Comparison of ENCODE assay signal across 15 mouse cellular contexts in genomic region chr8:121088871-121089630, GRCm38 (mm10). TPM values are rescaled to one million over a fixed set of nuclear protein-coding genes. Genes with fewer than 3 reads are reported as not detected.
A peak's percentile ranks its signal among the peaks of the same experiment; 100 is the strongest.
DNase-seq lines count a peak whose midpoint lies in the region; ATAC-seq and TF ChIP-seq lines count a peak whose summit lies in the region.
"Had no signal": no experiment of that assay in that cellular context is flagged by ENCODE, and none has a peak within 500 bp of the region (broad histone marks: within the 10 kb centered on the region; RNA-seq: fewer than 3 reads in every experiment).

No protein-coding gene starts in this region.

- no peak for TF ChIP-seq EP300 in liver, embryonic 14.5 days (IDR thresholded peaks at IDR 0.05; ENCODE audit: low read depth)

- WGBS in lung, embryonic 16.5 days = 6% methylated on average over 40 of the region's 40 CpGs
- WGBS in liver, embryonic 14.5 days (ENCODE audit: insufficient replicate concordance) = 15% methylated on average over 40 of the region's 40 CpGs
- 7% methylated on average over 40 of the region's 40 CpGs for WGBS in stomach, embryonic 16.5 days

- H3K27ac ChIP-seq in lung, embryonic 16.5 days (ENCODE audit: low read length) = peak overlapping the region; percentile 82
- H3K27ac ChIP-seq in liver, embryonic 14.5 days = no peak overlapping the region
- H3K27ac ChIP-seq in stomach, embryonic 16.5 days (ENCODE audit: low read length) = peak overlapping the region; percentile 77

- peak; percentile 42 for DNase-seq in embryo, embryonic 10.5 days (ENCODE audit: low spot score)
- DNase-seq in embryo, embryonic 11 days = no peak
- DNase-seq in lung, postnatal 36 days = no peak
- no peak for DNase-seq in liver, embryonic 14.5 days (ENCODE audit: low read depth in 3 of 3, low spot score in 3 of 3)
- DNase-seq in gastrocnemius, postnatal 36 days = no peak
- no peak for DNase-seq in natural killer cell, adult 2 months (ENCODE audit: low spot score in 2 of 2)
- DNase-seq: adrenal gland, adult 2 months; forebrain, postnatal 0 days; heart, adult 11 months; spleen, adult 18-20 months; thymus, postnatal 14 days had no signal

- H3K4me3 ChIP-seq in lung, embryonic 16.5 days (ENCODE audit: low read length) = peak overlapping the region; percentile 57
- H3K4me3 ChIP-seq in liver, embryonic 14.5 days (ENCODE audit: insufficient read depth in 1 of 2, low read depth in 2 of 2, low read length in 2 of 2) = no peak overlapping the region
- peak overlapping the region; percentile 70 for H3K4me3 ChIP-seq in stomach, embryonic 16.5 days (replicated peaks; ENCODE audit: low read length)

- TF ChIP-seq CTCF in liver, embryonic 14.5 days (IDR thresholded peaks at IDR 0.05; ENCODE audit: low read depth) = no peak

- ATAC-seq in lung, embryonic 16.5 days (ENCODE audit: low read depth) = no peak
- no peak for ATAC-seq in liver, embryonic 14.5 days (ENCODE audit: insufficient read depth)
- no peak for ATAC-seq in stomach, embryonic 16.5 days (ENCODE audit: insufficient read depth, low FRiP score)
- ATAC-seq: forebrain, postnatal 0 days had no signal

- H3K9ac ChIP-seq in lung, embryonic 16.5 days (ENCODE audit: low read length) = peak overlapping the region; percentile 69
- no peak overlapping the region for H3K9ac ChIP-seq in liver, embryonic 14.5 days (replicated peaks)
- peak overlapping the region; percentile 88 for H3K9ac ChIP-seq in stomach, embryonic 16.5 days (ENCODE audit: low read length)
- H3K9ac ChIP-seq: forebrain, postnatal 0 days had no signal

- no peaks in the 10 kb centered on the region for H3K36me3 ChIP-seq in lung, embryonic 16.5 days (ENCODE audit: control insufficient read depth, insufficient read depth, low read length)
- H3K36me3 ChIP-seq in liver, embryonic 14.5 days (replicated peaks; ENCODE audit: control insufficient read depth, insufficient read depth, low read depth) = no peaks in the 10 kb centered on the region
- no peaks in the 10 kb centered on the region; the same call in 1 of the 2 replicates for H3K36me3 ChIP-seq in stomach, embryonic 16.5 days (ENCODE audit: control insufficient read depth, insufficient read depth, low read length)

- H3K9me3 ChIP-seq in lung, embryonic 16.5 days (ENCODE audit: control insufficient read depth, low read length) = no peaks in the 10 kb centered on the region
- H3K9me3 ChIP-seq in liver, embryonic 14.5 days (ENCODE audit: control insufficient read depth, low read length) = no peaks in the 10 kb centered on the region
- no peaks in the 10 kb centered on the region for H3K9me3 ChIP-seq in stomach, embryonic 16.5 days (replicated peaks; ENCODE audit: control insufficient read depth, low read length)

- H3K4me2 ChIP-seq in lung, embryonic 16.5 days (ENCODE audit: low read depth, low read length) = peak overlapping the region; percentile 79
- H3K4me2 ChIP-seq in liver, embryonic 14.5 days (ENCODE audit: low read depth) = 0 out of 2 replicates have a peak overlapping the region, but pooled peaks have one; percentile 1
- H3K4me2 ChIP-seq in stomach, embryonic 16.5 days (ENCODE audit: low read depth, low read length) = peak overlapping the region; percentile 67

- peaks cover 48% of the 10 kb centered on the region for H3K27me3 ChIP-seq in lung, embryonic 16.5 days (ENCODE audit: control insufficient read depth, insufficient read depth, low read depth, low read length)
- H3K27me3 ChIP-seq in liver, embryonic 14.5 days (ENCODE audit: control insufficient read depth, insufficient read depth, low read length) = peaks cover 86% of the 10 kb centered on the region
- H3K27me3 ChIP-seq in stomach, embryonic 16.5 days (ENCODE audit: control insufficient read depth, insufficient read depth, low read length) = peaks cover 60% of the 10 kb centered on the region

- intact Hi-C loops in gastrocnemius, postnatal 36 days (cut with DNase I) = no loop called here

- peaks cover 7% of the 10 kb centered on the region for H3K4me1 ChIP-seq in lung, embryonic 16.5 days (replicated peaks; ENCODE audit: control insufficient read depth, insufficient read depth, low read length)
- H3K4me1 ChIP-seq in liver, embryonic 14.5 days (replicated peaks; ENCODE audit: control insufficient read depth in 2 of 2, insufficient read depth in 2 of 2, low read length in 1 of 2) = no peaks in the 10 kb centered on the region
- peaks cover 8% of the 10 kb centered on the region; the same call in 1 of the 2 replicates for H3K4me1 ChIP-seq in stomach, embryonic 16.5 days (ENCODE audit: control insufficient read depth, insufficient read depth, low read length)

RNA-seq across cellular contexts. Expression of gene Foxf1, which starts 4.9 kb away (rescaled TPM):
- polyA plus RNA-seq in lung, embryonic 16.5 days (2015; fragmentation: Nextera tagmentation; extraction: Ambion mirVana) = 126 and 138 TPM in 2 replicates
- polyA plus RNA-seq in liver, embryonic 14.5 days (2012; rRNA removed) = 2.5 and 3.7 TPM in 2 replicates
- polyA plus RNA-seq in liver, embryonic 14.5 days (2014; fragmentation: Nextera tagmentation; extraction: Ambion mirVana) = 2.3 and 2.8 TPM in 2 replicates
- polyA plus RNA-seq in stomach, embryonic 16.5 days (2015; fragmentation: Nextera tagmentation; extraction: Ambion mirVana) = 98.1 and 101 TPM in 2 replicates
- not detected for total RNA-seq in gastrocnemius, postnatal 36 days (2021)
- total RNA-seq: neutrophil, adult 5-6 weeks had no signal

RNA-seq across cellular contexts. Expression of gene Mthfsd, which starts 19.1 kb away (rescaled TPM):
- polyA plus RNA-seq in lung, embryonic 16.5 days (2015; fragmentation: Nextera tagmentation; extraction: Ambion mirVana) = 50.6 and 59.2 TPM in 2 replicates
- polyA plus RNA-seq in liver, embryonic 14.5 days (2012; rRNA removed) = 18.0 and 20.3 TPM in 2 replicates
- polyA plus RNA-seq in liver, embryonic 14.5 days (2014; fragmentation: Nextera tagmentation; extraction: Ambion mirVana) = 21.5 and 24.7 TPM in 2 replicates
- polyA plus RNA-seq in stomach, embryonic 16.5 days (2015; fragmentation: Nextera tagmentation; extraction: Ambion mirVana) = 51.1 and 57.5 TPM in 2 replicates
- 10 to 100 TPM; 11.1 to 13.9 TPM for total RNA-seq in gastrocnemius, postnatal 36 days (2021)

RNA-seq across cellular contexts. Expression of gene Foxc2, which starts 26.9 kb away (rescaled TPM):
- polyA plus RNA-seq in lung, embryonic 16.5 days (2015; fragmentation: Nextera tagmentation; extraction: Ambion mirVana) = 0.58 and 0.62 TPM in 2 replicates
- polyA plus RNA-seq in liver, embryonic 14.5 days (2012; rRNA removed) = 0.06 TPM in 2 replicates
- polyA plus RNA-seq in liver, embryonic 14.5 days (2014; fragmentation: Nextera tagmentation; extraction: Ambion mirVana) = 0.06 TPM in 1 of 2 replicates, not detected in the other
- polyA plus RNA-seq in stomach, embryonic 16.5 days (2015; fragmentation: Nextera tagmentation; extraction: Ambion mirVana) = 0.12 and 0.14 TPM in 2 replicates
- total RNA-seq in gastrocnemius, postnatal 36 days (2021) = under 1 TPM; 0.18 to 0.27 TPM
- total RNA-seq: neutrophil, adult 5-6 weeks had no signal

RNA-seq across cellular contexts. Expression of gene Foxl1, which starts 38.7 kb away (rescaled TPM):
- polyA plus RNA-seq in lung, embryonic 16.5 days (2015; fragmentation: Nextera tagmentation; extraction: Ambion mirVana) = 3.1 and 3.3 TPM in 2 replicates
- 0.07 and 0.10 TPM in 2 replicates for polyA plus RNA-seq in liver, embryonic 14.5 days (2012; rRNA removed)
- polyA plus RNA-seq in liver, embryonic 14.5 days (2014; fragmentation: Nextera tagmentation; extraction: Ambion mirVana) = 0.05 and 0.08 TPM in 2 replicates
- polyA plus RNA-seq in stomach, embryonic 16.5 days (2015; fragmentation: Nextera tagmentation; extraction: Ambion mirVana) = 3.4 and 4.0 TPM in 2 replicates
- total RNA-seq in gastrocnemius, postnatal 36 days (2021) = not detected
- total RNA-seq: layer of hippocampus, postnatal 14 days; neutrophil, adult 5-6 weeks had no signal
- polyA plus RNA-seq: forebrain, postnatal 0 days had no signal

Comparison
In these comparisons a context has a peak if more than half of its experiments do, and no peak if none do; other contexts are left out.
1. H3K4me2 ChIP-seq: peak in every context shown above with its lines; median percentile 79 in lung, embryonic 16.5 days; 67 in stomach, embryonic 16.5 days; 1 in liver, embryonic 14.5 days.
2. H3K4me3 ChIP-seq: peak in lung, embryonic 16.5 days (single experiment) and stomach, embryonic 16.5 days (single experiment); none in liver, embryonic 14.5 days (0 of 2).
3. RNA of gene Foxf1, which starts 4.9 kb away (polyA plus RNA-seq): 126 to 138 TPM in lung, embryonic 16.5 days and 98.1 to 101 TPM in stomach, embryonic 16.5 days; 2.3 to 3.7 TPM in liver, embryonic 14.5 days; every median in the first group is over 10 times any median in the second.